Mouse (Mus musculus): ENCODE data around the gene Tyk2.

DNA sequence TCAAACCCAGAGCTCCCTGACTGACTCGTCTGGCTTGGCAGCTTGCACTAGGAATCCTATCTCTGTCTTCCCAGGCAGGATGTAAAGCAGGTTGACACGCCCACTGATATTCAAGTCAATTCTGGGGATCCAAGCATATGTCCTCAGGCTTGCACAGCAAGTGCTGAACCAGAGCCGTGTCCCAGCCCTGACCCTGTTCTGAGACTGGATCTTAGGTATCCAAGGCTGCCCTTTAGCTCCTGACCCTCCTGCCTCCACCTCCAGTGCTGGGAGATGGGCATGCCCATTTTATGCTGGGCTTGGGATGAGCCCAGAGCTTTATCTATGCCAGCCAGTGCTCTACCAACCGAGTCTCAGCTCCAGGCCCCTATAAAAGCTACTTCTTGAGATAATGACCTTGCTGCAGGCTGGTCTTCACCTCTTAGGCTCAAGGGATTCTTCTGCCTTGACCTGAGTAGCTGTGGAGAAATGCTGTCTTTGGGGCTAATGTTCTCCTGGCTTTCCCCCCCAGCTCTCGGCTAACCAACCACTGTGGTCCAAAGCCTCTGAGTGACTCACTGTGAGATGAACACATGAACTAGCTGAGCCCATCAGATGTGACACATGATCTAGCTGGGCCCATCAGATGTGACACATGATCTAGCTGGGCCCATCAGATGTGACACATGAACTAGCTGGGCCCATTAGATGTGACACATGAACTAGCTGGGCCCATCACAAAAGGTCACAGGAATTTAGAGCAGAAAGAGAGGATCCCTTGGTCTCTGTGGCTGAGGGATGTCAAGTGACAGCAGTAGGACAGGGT, 25.1 kb downstream of the Tyk2 start:
- TF ChIP-seq E2F4 (IDR thresholded peaks at IDR 0.05; ENCODE audit: insufficient read depth) (no peak), POLR2A (IDR thresholded peaks at IDR 0.05; ENCODE audit: insufficient read length, low read depth) (no peak), POLR2AphosphoS2 (IDR thresholded peaks at IDR 0.05; ENCODE audit: insufficient read length, low read depth) (no peak)

All from myocyte (in vitro differentiated cells).